Mouse (Mus musculus) adrenal gland, postnatal 10 days (tissue): ENCODE data around the gene Riox1. TPM values are rescaled to one million over a fixed set of nuclear protein-coding genes. Genes with fewer than 3 reads are reported as not detected.

Source experiments
- total RNA-seq, 2 experiments: library from RNA; stranded (reverse); gene quantifications; 2 replicates each; pipeline ENCODE4 v1.2.3; 2021

The Riox1 gene
- total RNA-seq, 2 experiments from 2014 or later: 12.1 to 17.8 TPM

Other genes with a start within 250 kb of the Riox1 start
- gene Papln, start 187.0 kb upstream of the Riox1 start, total RNA-seq: 1 to 10 TPM; 7.1 to 9.1 TPM
- 10 to 100 TPM; 44.4 to 51.7 TPM for gene Numb, start 28.7 kb upstream of the Riox1 start, total RNA-seq
- gene Heatr4, start 34.2 kb downstream of the Riox1 start, total RNA-seq: not detected
- gene Acot2, start 37.3 kb downstream of the Riox1 start, total RNA-seq: 10 to 100 TPM; 52.7 to 57.5 TPM
- gene Acot1, start 58.9 kb downstream of the Riox1 start, total RNA-seq: 10 to 100 TPM; 19.9 to 20.0 TPM
- gene Acot4, start 87.8 kb downstream of the Riox1 start, total RNA-seq: 1 to 10 TPM; 6.2 to 7.8 TPM
- not detected for gene Gm49366, start 88.3 kb downstream of the Riox1 start, total RNA-seq
- gene Acot3, start 101.5 kb downstream of the Riox1 start, total RNA-seq: 1 to 10 TPM; 2.5 to 3.4 TPM
- gene Acot5, start 118.7 kb downstream of the Riox1 start, total RNA-seq: under 1 TPM; 0.27 to 0.84 TPM
- gene Acot6, start 150.0 kb downstream of the Riox1 start, total RNA-seq: 1 to 10 TPM; 4.8 to 5.3 TPM
- 10 to 100 TPM; 13.1 to 13.2 TPM for gene Dnal1, start 163.8 kb downstream of the Riox1 start, total RNA-seq
- under 1 TPM; 0.30 to 0.61 TPM for gene Pnma1, start 197.9 kb downstream of the Riox1 start, total RNA-seq